Mouse (Mus musculus): Measurements from ENCODE around the gene Krt7. TPM values are rescaled to one million over a fixed set of nuclear protein-coding genes. Genes with fewer than 3 reads are reported as not detected.

The Krt7 gene
- polyA plus RNA-seq, 1 experiment from 2014 or later = 12.0 TPM

- 93% methylated on average over 6 of the region's 6 CpGs for WGBS
Measured at GRCm38 (mm10) chr15:101368015-101368414, 42.8 kb upstream of the Krt7 start.

DNA sequence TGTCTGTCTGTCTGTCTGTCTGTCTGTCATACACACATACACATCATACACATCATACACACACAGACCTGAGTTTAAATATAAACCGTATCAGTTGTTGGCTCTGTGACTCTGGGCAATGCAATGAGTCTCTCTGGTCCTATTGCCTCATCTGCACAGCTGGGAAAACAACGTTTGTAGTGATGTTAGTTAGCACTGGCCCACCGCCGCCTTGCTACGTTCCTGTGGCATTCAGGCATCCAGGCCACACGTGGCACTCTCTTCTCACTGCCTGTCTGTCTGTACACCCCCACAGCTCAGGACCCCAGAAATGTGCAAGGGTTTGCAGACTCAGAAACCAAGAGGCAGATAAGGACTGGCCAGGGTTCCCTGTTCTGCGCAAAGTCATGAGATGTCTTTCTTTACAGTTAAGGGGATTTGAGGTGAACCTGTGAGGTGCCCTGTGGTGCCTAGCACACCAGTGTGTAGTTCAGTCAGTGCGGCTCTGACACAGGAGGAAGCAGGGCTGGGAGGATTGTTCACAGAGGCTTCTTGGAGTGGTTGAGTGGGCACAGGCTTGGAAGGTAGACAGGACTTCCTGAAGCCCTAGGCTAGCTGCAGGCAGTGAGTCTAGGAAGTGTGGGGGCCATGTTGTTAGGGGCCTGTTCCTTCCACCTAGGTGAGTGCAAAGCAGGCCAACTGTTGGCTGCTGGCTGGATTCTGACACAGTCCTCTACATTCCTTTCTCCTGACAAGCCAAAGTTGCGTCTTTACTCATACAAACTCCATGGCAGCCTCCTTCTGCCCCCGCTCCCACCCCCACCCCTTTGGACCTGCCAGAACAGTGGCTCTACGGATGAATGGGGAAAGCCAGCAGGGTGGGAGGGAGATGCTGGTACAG lies 42.1 kb upstream of the Krt7 start:
- ATAC-seq (ENCODE audit: low FRiP score) (no peak), DNase-seq (ENCODE audit: low spot score) (no peak)
- Histone ChIP-seq H3K4me1 (replicated peaks; ENCODE audit: control insufficient read depth, insufficient read depth, low read length) (no peaks in the 10 kb centered on the region), H3K27ac (ENCODE audit: low read depth, low read length) (no peak overlapping the region), H3K9ac (ENCODE audit: low read depth, low read length) (no peak overlapping the region), H3K9me3 (ENCODE audit: control insufficient read depth, low read length) (no peaks in the 10 kb centered on the region), H3K36me3 (ENCODE audit: control insufficient read depth, insufficient read depth, low read length) (no peaks in the 10 kb centered on the region), H3K4me2 (replicated peaks; ENCODE audit: low read depth, low read length) (no peak overlapping the region), H3K27me3 (ENCODE audit: control insufficient read depth, insufficient read depth, low read length) (no peaks in the 10 kb centered on the region), H3K4me3 (ENCODE audit: low read depth, low read length) (no peak overlapping the region)
- 65% methylated on average over 11 of the region's 11 CpGs for WGBS

More at GRCm38 (mm10) chr15:101368015-101368414, 42.8 kb upstream of the Krt7 start:
- H3K4me3 ChIP-seq (ENCODE audit: low read depth, low read length) = no peak overlapping the region
- H3K27me3 ChIP-seq (ENCODE audit: control insufficient read depth, insufficient read depth, low read length) = no peaks in the 10 kb centered on the region
- H3K36me3 ChIP-seq (ENCODE audit: control insufficient read depth, insufficient read depth, low read length) = no peaks in the 10 kb centered on the region
- no peak for DNase-seq (ENCODE audit: low spot score)
- H3K27ac ChIP-seq (ENCODE audit: low read depth, low read length) = no peak overlapping the region
- no peaks in the 10 kb centered on the region for H3K4me1 ChIP-seq (replicated peaks; ENCODE audit: control insufficient read depth, insufficient read depth, low read length)
- no peak overlapping the region for H3K9ac ChIP-seq (ENCODE audit: low read depth, low read length)
- no peak for ATAC-seq (ENCODE audit: low FRiP score)
- no peaks in the 10 kb centered on the region for H3K9me3 ChIP-seq (ENCODE audit: control insufficient read depth, low read length)
- no peak overlapping the region for H3K4me2 ChIP-seq (replicated peaks; ENCODE audit: low read depth, low read length)

GRCm38 (mm10) chr15:101369382-101370100 lies 41.3 kb upstream of the Krt7 start:
- H3K36me3 ChIP-seq (ENCODE audit: control insufficient read depth, insufficient read depth, low read length) = no peaks in the 10 kb centered on the region
- no peak overlapping the region for H3K9ac ChIP-seq (ENCODE audit: low read depth, low read length)
- no peak overlapping the region for H3K27ac ChIP-seq (ENCODE audit: low read depth, low read length)
- H3K27me3 ChIP-seq (ENCODE audit: control insufficient read depth, insufficient read depth, low read length) = no peaks in the 10 kb centered on the region
- WGBS = 37% methylated on average over 12 of the region's 12 CpGs
- ATAC-seq (ENCODE audit: low FRiP score) = no peak
- no peak overlapping the region for H3K4me2 ChIP-seq (replicated peaks; ENCODE audit: low read depth, low read length)
- DNase-seq (ENCODE audit: low spot score) = no peak
- H3K4me3 ChIP-seq (ENCODE audit: low read depth, low read length) = no peak overlapping the region
- no peaks in the 10 kb centered on the region for H3K4me1 ChIP-seq (replicated peaks; ENCODE audit: control insufficient read depth, insufficient read depth, low read length)
- H3K9me3 ChIP-seq (ENCODE audit: control insufficient read depth, low read length) = no peaks in the 10 kb centered on the region

DNA sequence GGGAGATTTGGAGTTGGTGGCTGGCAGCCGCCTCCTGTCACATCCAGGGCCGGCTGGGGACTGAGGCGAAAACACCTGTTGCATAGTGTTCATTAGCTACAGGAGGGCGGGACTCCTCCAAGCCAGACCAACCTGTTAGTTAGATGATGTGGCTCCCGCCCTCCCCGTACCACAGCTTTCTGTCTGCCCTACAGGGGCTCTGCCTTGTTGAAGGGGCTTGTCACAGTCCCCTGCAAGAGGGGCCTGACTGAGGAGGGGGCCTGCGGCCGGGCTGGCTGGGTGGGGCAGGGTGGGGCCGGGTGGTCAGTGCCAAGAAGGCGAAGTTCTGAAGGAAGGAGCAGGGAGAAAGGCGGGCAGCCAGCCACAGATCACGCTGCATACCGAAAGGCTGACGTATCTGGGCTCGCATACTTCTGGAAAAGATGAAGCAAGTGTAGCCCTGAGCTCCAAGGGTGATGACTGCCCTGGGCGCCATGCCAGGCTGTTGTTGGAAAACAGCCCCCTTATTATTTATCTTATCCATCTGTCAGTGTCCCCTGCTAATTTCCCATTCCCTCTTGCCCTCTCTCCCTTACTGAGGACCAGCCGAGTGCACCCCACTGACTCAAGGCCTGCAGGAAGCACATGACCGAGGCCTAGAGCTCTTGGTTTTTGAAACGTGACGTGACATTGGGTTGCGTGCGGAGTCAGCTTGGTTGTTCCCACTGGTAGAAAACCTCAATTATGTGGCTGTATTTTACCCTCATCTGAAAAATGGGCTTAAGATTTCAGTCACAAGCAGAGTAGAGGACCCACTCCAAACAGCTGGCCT lies 40.5 kb upstream of the Krt7 start, which contains the start of gene Krt80:
Krt80 (minus strand) TSS at position 62 of the 811 bp plus-strand sequence.
- no peaks in the 10 kb centered on the region for H3K9me3 ChIP-seq (ENCODE audit: control insufficient read depth, low read length)
- no peak within 1 kb of the TSS for H3K27ac ChIP-seq (ENCODE audit: low read depth, low read length)
- H3K9ac ChIP-seq (ENCODE audit: low read depth, low read length) = no peak within 1 kb of the TSS
- H3K4me3 ChIP-seq (ENCODE audit: low read depth, low read length) = no peak within 1 kb of the TSS
- no peaks in the 10 kb centered on the region for H3K4me1 ChIP-seq (replicated peaks; ENCODE audit: control insufficient read depth, insufficient read depth, low read length)
- WGBS = 64% methylated on average over 22 of the region's 22 CpGs
- H3K27me3 ChIP-seq (ENCODE audit: control insufficient read depth, insufficient read depth, low read length) = no peaks in the 10 kb centered on the region
- no peak within 1 kb of the TSS for H3K4me2 ChIP-seq (replicated peaks; ENCODE audit: low read depth, low read length)
- ATAC-seq (ENCODE audit: low FRiP score) (no peak), DNase-seq (ENCODE audit: low spot score) (no peak)
- no peaks in the 10 kb centered on the region for H3K36me3 ChIP-seq (ENCODE audit: control insufficient read depth, insufficient read depth, low read length)

- no peaks in the 10 kb centered on the region for H3K9me3 ChIP-seq (ENCODE audit: control insufficient read depth, low read length)
- no peaks in the 10 kb centered on the region for H3K27me3 ChIP-seq (ENCODE audit: control insufficient read depth, insufficient read depth, low read length)
- H3K9ac ChIP-seq (ENCODE audit: low read depth, low read length) = no peak overlapping the region
- no peak for DNase-seq (ENCODE audit: low spot score)
- ATAC-seq (ENCODE audit: low FRiP score) = no peak
- H3K4me2 ChIP-seq (replicated peaks; ENCODE audit: low read depth, low read length) = no peak overlapping the region
- H3K36me3 ChIP-seq (ENCODE audit: control insufficient read depth, insufficient read depth, low read length) = no peaks in the 10 kb centered on the region
- H3K4me1 ChIP-seq (replicated peaks; ENCODE audit: control insufficient read depth, insufficient read depth, low read length) = no peaks in the 10 kb centered on the region
- no peak overlapping the region for H3K27ac ChIP-seq (ENCODE audit: low read depth, low read length)
- H3K4me3 ChIP-seq (ENCODE audit: low read depth, low read length) = no peak overlapping the region
- WGBS = 74% methylated on average over 15 of the region's 15 CpGs
Measured at GRCm38 (mm10) chr15:101371141-101371985, 39.5 kb upstream of the Krt7 start.

DNA sequence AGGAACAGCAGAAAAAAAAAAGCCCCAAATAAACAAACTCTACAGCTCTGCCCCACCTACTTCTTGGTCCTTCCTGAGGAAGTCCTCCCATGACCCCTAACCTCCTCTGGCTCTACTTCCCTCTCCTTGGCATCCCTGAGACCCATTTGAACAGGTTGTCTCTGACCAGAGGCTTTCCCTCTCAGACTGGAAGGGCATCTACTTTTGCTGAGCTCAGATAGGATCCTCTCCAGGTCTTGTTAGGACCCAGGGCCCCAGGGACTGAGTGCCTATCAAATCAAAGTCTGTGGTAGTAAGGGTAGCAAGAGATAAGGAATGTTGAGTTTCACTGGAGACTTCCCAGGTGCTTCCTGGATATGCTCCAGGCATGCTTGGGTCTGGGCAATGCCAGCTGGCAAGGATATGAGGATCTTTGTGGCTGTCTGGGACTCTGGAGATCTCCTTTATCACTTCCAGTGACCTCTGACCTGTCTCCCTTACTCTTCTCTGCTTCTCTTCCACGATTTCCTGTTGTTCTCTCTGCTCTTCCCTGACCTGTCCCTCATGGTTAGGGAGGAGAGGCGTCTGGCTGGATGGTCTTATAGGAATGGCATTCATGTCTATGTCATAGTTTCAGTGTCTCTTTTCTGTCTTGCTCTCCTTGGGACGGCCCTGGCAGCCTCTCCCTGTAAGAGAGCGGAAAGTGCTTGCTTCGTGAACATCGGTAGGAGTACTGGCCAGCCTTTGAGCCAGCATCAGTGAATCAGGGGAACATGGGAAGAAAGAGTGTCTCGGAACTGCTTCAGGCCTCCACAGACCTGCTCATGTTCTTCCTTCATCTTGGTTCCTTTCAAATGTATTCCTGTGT lies 38.5 kb upstream of the Krt7 start:
- Histone ChIP-seq H3K4me3 (ENCODE audit: low read depth, low read length) (no peak overlapping the region), H3K4me2 (replicated peaks; ENCODE audit: low read depth, low read length) (no peak overlapping the region), H3K9ac (ENCODE audit: low read depth, low read length) (no peak overlapping the region), H3K4me1 (replicated peaks; ENCODE audit: control insufficient read depth, insufficient read depth, low read length) (no peaks in the 10 kb centered on the region), H3K27me3 (ENCODE audit: control insufficient read depth, insufficient read depth, low read length) (no peaks in the 10 kb centered on the region), H3K36me3 (ENCODE audit: control insufficient read depth, insufficient read depth, low read length) (no peaks in the 10 kb centered on the region), H3K27ac (ENCODE audit: low read depth, low read length) (no peak overlapping the region), H3K9me3 (ENCODE audit: control insufficient read depth, low read length) (no peaks in the 10 kb centered on the region)
- 69% methylated on average over 7 of the region's 7 CpGs for WGBS
- ATAC-seq (ENCODE audit: low FRiP score) (no peak), DNase-seq (ENCODE audit: low spot score) (no peak)

- H3K4me2 ChIP-seq (replicated peaks; ENCODE audit: low read depth, low read length) = no peak overlapping the region
- no peaks in the 10 kb centered on the region for H3K36me3 ChIP-seq (ENCODE audit: control insufficient read depth, insufficient read depth, low read length)
- H3K27me3 ChIP-seq (ENCODE audit: control insufficient read depth, insufficient read depth, low read length) = no peaks in the 10 kb centered on the region
- DNase-seq (ENCODE audit: low spot score) (no peak), ATAC-seq (ENCODE audit: low FRiP score) (no peak)
- H3K9ac ChIP-seq (ENCODE audit: low read depth, low read length) = no peak overlapping the region
- H3K27ac ChIP-seq (ENCODE audit: low read depth, low read length) = no peak overlapping the region
- no peak overlapping the region for H3K4me3 ChIP-seq (ENCODE audit: low read depth, low read length)
- no peaks in the 10 kb centered on the region for H3K4me1 ChIP-seq (replicated peaks; ENCODE audit: control insufficient read depth, insufficient read depth, low read length)
- 92% methylated on average over 16 of the region's 16 CpGs for WGBS
- no peaks in the 10 kb centered on the region for H3K9me3 ChIP-seq (ENCODE audit: control insufficient read depth, low read length)
Measured at GRCm38 (mm10) chr15:101373286-101373898, 37.5 kb upstream of the Krt7 start.

All from hindbrain, embryonic 11.5 days (tissue).